Mouse (Mus musculus) cerebellum, adult 9-10 months (tissue): Measurements from ENCODE around the gene Gm10273.
A peak's percentile ranks its signal among the peaks of the same experiment; 100 is the strongest.

Experiments used
- DNase-seq: peaks from one replicate; pipeline ENCODE4 v3.0.0; 2022

Gm10273 gene

GRCm38 (mm10) chr10:59403793-59404149, 8.3 kb downstream of the Gm10273 start:
- DNase-seq = no peak

GRCm38 (mm10) chr10:59408499-59408898, 13.1 kb downstream of the Gm10273 start:
- no peak for DNase-seq

DNA sequence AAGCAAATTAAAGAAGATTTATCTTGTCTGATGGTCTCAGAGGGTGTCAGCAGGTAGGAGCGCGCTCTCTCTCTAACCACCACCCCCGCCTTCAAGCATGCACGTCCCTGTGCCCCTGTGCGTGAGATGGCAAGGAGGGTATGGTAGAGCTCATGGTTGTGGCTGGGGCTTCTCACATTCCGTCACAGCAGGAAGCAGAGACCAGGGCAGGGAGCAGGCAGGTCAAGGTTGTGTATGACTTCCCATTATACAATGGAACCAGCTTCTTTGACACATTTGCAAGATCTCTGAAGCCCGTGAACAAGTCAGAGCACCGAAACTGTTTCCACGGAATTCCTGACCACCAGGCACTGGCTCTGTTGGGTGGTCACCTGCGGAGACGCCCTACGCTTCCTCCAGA, 14.8 kb downstream of the Gm10273 start:
- no peak for DNase-seq

DNA sequence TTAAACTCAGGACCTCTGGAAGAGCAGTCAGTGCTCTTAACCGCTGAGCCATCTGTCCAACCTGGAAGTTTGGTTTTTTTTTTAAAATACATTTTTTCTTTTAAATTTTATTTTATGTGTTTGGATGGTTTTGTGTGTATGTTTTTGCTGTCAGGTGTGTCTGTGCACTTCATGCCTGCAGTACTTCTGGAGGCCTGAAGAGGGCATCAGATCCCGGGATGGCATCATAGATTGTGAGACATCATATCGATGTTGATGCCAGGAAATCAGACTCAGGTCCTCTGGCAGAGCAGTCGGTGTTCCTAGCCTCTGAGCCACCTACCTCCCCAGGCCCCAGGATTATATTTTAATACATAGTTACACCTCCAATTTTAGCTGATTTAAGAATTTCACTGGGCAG, 18.3 kb downstream of the Gm10273 start:
- no peak for DNase-seq

DNA sequence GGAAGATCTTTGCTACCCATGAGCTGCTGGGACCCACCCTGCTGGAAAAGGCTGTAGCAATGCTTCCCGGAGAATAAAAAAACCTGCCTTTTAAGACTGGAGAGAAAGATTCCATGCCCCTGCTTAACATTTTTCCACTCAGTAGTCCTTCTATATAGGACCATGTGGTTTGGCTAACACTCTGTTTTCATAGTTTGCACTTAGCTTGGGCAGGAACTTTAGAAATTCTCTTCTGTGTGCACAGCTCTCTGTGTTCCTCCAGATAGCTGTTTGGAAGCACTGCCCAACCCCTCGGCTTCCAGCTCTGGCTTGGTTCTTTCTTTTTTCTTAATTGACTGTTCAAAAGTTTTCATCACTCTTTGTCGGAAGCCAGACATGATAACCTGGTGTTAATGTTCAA, 21.2 kb downstream of the Gm10273 start:
- DNase-seq = no peak

DNA sequence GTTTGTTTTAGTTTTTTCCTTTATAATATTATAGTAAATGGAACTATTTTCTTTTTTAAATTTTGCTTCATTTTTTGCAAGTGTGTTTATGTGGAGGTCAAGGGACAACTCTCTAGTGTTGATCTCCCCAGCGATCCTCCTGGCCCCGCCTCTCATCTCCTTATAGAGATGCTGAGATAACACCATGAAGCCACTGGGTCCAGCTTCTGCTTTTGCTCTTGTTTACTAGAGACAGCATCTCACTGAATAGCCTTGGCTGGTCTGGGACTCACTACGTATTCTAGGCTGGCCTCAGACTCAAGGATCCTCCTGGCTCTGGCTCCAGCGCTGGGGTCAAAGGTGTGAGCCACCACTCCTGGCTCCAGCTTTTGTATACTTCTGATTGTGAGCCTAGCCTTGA, 24.1 kb downstream of the Gm10273 start:
- no peak for DNase-seq

- no peak for DNase-seq
Observed at GRCm38 (mm10) chr10:59424453-59424852, 29.0 kb downstream of the Gm10273 start.

GRCm38 (mm10) chr10:59425369-59425768, 29.9 kb downstream of the Gm10273 start:
- DNase-seq = peak; percentile 38

DNA sequence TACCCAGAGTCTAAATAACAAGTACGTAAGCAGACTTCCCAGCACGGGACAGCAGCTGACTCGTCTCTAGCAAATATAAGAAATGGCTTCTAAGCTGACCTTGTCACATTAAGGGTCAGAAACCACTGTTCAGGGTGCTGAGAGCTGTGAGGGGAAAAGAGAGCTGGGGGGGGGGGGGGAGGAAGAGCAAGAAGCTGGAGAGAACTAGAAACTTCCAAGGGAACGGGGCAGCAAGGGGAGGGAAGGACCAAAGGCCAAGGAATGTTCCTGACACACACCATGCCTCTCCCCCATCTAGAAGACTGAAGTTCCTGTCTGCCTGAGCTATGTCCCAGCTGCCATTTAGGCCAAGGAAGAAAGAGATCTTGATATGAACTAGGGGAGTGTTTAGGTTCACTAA, 30.9 kb downstream of the Gm10273 start:
- no peak for DNase-seq

GRCm38 (mm10) chr10:59429448-59430135, 34.2 kb downstream of the Gm10273 start:
- no peak for DNase-seq

GRCm38 (mm10) chr10:59430701-59431218, 35.3 kb downstream of the Gm10273 start:
- DNase-seq = no peak

GRCm38 (mm10) chr10:59435746-59436145, 40.3 kb downstream of the Gm10273 start:
- no peak for DNase-seq

- DNase-seq = no peak
Observed at GRCm38 (mm10) chr10:59438651-59439050, 43.2 kb downstream of the Gm10273 start.

- DNase-seq = no peak
Observed at GRCm38 (mm10) chr10:59439508-59439931, 44.1 kb downstream of the Gm10273 start.

DNA sequence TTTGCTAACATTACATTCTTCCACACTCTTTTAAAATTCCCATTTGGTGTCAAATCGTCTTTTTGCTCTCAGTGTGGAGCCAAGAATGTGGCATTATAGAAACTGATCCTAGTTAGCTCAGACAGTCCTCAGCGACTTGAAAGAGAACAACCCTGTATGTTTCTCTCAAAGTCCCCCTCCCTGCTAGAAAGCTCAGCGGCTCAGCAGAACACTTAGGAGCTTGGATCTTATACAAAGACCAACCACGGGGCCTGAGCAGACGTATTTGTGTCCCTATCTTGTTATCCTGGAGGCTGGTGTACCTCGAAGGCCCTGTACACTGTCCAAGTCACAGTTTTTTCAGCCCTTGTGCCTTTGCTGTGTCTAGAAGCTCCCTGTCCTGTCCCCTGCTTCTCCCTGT, 44.7 kb downstream of the Gm10273 start:
- no peak for DNase-seq

DNA sequence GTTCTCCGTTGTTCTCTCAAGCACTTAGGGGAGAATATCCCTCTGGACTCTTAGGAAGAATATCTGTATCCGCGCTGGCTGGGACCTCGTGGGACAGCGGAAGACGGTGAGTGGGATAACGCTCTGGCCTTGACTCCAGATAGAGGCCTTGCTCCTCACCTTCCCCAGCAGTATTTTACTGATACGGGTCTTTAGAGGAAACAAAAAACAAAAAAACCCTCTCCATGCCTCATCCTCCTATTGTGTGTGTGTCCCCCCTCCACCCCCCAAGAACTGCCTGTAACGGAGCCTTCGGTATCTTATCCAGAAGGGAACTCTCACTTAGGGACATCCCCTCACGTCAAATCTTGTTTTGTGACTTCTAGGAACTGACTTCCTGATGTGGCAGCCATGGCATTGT, 46.3 kb downstream of the Gm10273 start, which contains the start of gene Oit3:
Oit3 (minus strand) TSS at position 44 of the 400 bp plus-strand sequence.
- no peak for DNase-seq

GRCm38 (mm10) chr10:59443212-59443611, 47.8 kb downstream of the Gm10273 start:
- DNase-seq = no peak

- no peak for DNase-seq
Observed at GRCm38 (mm10) chr10:59444106-59444505, 48.7 kb downstream of the Gm10273 start.

- DNase-seq = no peak
Observed at GRCm38 (mm10) chr10:59444635-59445034, 49.2 kb downstream of the Gm10273 start.
